Mouse (Mus musculus): ENCODE results near the gene Eea1.

DNA sequence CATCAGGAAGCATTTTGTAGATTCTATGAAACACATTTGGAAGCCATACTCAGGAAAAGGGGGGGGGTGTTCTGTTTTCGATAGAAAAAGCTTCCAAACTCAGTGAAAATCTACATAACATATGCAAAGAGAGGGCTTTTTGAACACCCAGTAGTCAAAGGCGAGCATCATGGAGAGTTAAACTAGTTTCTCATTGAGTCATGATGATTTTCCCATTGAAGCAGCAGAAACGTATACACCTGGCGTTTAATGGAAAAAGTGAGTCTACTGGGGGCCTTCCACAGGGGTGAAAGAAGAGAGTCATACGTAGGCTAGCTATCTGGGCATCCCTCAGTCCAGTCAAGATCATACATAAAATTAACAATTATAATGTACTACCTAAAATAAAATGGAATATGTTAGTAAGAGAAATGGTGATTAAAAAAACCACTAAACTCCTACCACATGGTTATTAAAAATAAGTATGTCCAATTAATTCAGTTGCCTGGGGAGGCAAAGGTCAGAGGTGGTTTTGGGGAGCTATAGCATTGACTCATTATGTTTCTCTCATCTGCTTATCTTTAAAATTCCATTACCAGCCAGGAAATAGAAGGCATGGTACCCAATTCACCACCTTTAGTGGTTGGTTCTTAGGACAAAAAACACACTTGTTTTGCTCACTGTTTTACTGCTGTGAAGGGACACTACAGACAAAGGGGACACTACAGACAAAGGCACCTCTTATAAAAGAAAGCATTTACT lies 25.8 kb upstream of the Eea1 start:
- TF ChIP-seq POLR2A (IDR thresholded peaks at IDR 0.05; ENCODE audit: low read depth, low read length): no peak
- no peak for TF ChIP-seq CTCF (conservative IDR thresholded peaks at IDR 0.05; ENCODE audit: insufficient read depth, insufficient read length, low read depth, low read length)

All from kidney, adult 2 months (tissue).